Mouse (Mus musculus): Measurements from ENCODE around the gene Hmgcs2.

Gene Hmgcs2

DNA sequence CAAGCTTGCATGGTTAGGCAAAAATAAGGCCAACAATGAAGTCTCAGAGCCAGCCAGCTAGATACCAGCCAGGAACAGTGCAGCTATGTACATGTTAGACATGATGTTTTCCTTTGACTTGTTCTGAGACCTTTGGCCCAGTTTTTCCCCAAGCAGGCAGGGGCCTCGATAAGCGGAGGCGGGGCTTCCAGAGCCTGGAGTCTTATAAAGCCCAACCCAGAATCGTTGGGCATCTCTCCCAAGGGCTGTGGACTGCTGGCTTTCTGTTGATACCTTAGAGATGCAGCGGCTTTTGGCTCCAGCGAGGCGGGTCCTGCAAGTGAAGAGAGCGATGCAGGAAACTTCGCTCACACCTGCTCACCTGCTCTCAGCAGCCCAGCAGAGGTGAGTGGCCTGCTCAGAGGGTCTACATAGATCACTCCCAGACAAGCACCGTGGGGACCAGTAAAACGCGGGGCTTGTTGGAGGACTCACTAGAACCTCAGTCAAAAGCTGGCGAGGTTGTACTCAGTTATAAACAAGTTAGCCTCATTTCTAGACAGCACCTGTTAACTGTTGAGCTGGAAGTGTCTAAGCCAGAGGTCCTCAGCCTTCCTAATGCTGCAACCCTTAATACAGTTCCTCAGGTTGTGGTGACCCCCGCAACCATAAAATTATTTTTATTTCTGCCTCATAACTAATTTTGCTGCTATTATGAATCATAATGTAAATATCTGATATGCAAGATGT lies at the start of gene Hmgcs2:
Gene Hmgcs2, plus strand, starts transcription at position 232 of the 729 bp plus-strand sequence.
- DNase-seq (ENCODE audit: low read depth, low spot score) = no peak

DNA sequence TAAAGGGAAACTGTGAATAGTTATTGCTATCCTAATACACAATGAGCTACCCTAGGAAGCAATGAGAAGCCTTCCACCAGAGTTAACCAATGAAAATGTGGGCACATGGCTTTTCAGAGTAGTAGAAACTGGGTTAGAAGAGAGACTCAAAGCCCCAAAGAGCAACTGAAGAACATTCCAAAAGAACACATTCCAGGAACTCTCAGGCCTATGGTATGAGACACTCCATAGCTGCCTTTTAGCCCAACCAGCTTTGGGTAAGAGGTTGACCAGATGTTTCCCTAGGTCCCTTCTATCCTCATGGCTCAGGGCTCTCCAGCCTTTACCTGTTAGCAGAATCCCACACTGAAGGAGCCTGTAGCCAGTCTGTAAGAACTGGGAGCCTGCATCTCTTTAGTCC lies 46.7 kb upstream of the Hmgcs2 start:
- no peak for DNase-seq (ENCODE audit: low read depth, low spot score)

DNA sequence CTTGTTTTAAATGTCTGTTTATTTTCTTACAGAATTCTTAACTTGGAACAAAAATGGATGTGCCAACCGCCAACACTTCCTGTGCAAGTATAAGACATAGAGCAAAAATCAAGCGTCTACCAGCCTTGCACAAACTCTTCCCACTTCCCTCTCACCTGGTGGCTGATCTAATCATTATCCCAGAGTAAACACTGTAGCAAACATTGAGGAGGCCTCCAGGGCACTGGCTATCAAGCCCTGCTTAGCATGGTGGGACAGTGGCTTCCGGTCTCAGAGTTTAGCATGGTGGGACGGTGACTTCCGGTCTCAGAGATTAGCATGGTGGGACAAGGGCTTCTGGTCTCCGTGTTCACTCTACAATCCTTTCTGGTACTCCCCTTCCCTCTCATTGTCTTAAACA lies 44.0 kb upstream of the Hmgcs2 start:
- no peak for DNase-seq (ENCODE audit: low read depth, low spot score)

DNA sequence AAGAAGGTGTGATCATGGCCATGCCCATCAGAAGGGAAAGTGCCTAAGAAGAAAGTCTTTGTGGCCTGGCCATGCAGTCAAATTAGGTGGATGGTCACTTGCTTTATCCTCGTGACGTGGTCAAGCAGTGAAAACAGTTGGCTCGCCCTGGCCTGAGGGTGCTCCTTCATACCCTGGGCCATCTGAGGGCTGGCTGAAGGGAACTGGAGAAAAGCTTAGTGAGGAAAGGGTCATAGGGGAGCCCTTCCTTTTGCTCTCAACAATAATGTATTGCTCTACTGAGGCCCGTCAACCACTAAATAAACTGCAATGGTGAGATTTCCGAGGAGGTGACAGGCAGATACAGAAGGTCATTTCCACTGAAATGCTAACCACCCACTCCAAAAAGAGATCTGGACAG lies 43.0 kb upstream of the Hmgcs2 start:
- no peak for DNase-seq (ENCODE audit: low read depth, low spot score)

DNA sequence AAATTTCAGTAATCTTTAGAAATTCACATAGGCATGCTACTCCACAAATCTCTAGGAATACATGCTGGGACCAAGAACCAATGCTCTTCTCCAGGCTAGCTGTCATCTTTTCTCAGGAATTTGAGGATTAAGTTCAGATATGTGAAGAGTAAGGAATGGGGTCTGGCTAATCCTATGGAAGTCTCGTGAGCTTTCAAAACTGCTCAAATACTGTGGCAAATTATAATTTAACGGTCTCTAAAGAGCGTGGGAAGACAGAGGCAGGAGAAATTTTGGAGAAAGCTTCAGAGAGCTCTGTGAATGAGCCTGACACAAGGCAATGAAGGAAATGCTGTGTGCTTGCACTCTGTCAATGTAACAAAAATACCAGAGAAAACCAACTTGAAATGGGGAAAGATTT lies 42.1 kb upstream of the Hmgcs2 start:
- no peak for DNase-seq (ENCODE audit: low read depth, low spot score)

DNA sequence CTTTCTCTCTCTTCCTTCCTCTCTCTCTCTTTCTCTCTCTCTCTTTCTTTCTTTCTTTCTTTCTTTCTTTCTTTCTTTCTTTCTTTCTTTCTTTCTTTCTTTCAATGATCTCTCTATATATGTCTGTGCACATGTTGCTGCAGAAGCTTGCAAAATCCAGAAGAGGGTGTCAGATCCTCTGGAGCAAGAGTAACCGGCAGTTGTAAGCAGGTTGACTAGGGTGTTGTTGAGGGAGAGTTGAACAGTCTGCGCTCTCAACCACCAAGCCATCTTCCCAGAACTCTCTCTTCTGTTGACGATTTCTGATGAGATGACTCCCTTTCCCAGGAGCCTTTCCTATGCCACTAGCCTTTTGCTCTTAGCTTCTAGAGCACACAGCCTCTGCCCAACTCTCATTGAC lies 38.2 kb upstream of the Hmgcs2 start:
- no peak for DNase-seq (ENCODE audit: low read depth, low spot score)

DNA sequence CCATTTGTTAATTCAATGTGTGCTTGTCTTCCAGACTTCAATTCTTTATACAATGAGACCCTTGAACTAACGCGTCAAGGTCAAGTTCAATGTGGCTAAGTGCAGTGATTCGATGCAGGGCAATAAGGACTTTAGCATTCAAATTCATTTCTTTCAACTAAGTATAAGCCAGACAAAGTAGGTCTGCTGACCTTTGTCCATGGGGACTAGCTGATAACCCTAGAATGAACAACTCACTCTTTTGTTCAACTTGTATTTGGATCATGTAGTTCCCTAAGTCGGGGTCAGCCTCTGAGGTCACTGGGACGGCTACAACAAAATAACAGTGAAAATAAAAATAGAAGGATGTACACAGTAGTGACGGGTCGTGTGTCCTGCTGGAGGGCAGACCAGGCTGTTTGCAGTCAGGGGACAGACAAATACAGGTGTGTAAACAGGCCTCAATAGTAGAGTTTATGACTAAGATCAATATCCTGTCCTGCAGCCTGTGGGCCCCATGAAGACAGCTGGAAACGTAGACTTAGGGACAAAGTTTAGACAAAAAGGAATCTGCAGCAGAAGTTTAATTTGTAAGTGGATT lies 37.7 kb upstream of the Hmgcs2 start:
- DNase-seq (ENCODE audit: low read depth, low spot score) = no peak

DNA sequence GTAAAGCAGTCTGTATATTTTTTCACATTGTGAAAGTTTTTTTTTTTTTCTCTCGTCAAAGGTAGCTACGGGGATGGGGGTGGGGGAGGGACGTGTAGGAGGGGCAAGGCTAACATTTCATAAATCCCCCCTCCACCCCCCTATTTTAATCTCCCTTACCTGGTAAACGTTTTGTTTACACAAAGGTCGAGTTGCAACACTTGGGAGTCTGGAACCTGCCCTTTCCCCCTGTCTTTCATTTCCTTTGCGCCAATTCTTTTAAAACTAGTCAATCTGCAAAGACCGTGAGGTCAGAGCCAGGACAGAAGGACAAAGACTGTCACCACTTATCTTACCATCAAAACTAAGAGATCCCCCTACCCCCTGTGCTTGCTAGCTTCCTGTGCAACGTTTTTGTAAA lies 34.3 kb upstream of the Hmgcs2 start:
- no peak for DNase-seq (ENCODE audit: low read depth, low spot score)

DNA sequence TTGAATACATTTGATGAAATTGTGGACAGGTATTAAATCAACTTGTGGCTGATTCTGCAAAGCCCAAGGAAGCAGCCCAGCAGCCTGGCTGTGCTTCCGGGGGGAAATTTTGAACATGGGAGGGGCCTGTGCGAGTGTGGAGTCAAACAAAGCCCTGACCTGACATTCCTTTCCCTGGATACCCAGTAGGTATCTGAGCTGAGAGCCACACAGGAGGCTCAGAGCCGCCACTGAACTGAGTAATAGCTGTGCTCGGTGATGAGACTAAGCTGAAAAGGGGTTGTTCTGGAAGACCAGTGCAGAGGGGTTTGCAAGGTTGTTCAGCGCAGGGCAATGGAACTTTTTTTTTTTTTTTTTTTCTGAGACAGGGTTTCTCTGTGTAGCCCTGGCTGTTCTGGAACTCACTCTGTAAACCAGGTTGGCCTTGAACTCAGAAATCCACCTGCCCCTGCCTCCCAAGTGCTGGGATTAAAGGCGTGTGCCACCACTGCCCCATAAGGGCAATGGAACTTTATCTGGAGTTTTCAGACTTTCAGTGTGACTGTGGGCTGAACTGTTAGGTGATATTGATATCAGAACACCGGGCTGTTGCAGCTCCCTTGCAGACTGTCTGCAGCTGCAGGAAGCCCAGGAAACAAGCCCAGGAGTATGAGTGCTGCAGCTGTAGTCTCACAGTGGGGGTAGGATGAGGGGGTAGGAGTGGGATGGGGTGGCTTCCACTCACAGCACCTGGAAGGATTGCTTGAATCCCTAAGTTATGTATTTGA lies 33.1 kb upstream of the Hmgcs2 start:
- no peak for DNase-seq (ENCODE audit: low read depth, low spot score)

DNA sequence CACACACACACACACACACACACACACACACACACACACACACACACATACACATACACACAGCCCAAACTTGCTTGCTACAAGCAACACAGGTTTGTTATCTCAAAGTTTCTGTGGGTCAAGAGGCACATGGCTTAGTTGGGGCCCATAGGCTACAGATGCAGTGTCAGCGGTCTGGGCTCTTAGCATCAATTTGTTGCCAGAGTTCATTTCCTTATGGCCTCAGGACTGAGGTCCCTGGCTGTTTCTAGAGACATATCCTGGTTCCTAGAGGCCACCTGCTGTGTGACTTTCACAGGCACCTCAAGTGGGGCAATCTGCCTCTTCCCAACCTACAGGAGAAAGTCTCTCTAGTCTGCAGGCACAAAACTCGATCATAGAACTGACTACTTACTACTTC lies 30.9 kb upstream of the Hmgcs2 start:
- DNase-seq (ENCODE audit: low read depth, low spot score) = no peak

DNA sequence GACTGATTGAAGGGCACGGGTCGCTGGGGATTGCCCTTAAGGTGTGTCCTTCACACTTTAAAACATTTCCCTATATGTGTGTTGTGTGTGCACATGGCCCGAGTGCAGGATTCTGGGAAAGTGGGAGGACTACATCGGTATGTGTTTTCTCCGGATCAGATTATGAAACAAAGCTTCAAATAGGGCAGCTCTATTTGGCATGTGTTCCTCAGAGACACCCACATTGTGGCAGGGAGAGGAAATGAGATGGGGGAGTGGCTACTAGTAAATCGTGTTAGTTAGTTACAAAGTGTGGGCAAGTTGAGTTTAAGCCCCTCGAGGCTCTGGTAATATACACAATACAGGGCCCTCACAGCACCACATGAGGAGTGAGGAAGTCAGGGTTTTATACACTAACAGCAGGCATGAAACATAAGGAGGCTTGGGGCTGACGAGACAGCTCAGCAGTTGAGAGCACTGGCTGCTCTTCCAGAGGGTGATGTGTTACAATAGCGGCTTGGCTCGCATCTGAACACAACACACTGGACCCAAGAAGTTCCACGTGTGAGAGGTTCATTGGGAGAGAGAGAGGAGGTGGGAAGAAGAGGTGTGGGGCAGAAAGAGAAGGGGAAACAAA lies 30.3 kb upstream of the Hmgcs2 start:
- DNase-seq (ENCODE audit: low read depth, low spot score) = no peak

DNA sequence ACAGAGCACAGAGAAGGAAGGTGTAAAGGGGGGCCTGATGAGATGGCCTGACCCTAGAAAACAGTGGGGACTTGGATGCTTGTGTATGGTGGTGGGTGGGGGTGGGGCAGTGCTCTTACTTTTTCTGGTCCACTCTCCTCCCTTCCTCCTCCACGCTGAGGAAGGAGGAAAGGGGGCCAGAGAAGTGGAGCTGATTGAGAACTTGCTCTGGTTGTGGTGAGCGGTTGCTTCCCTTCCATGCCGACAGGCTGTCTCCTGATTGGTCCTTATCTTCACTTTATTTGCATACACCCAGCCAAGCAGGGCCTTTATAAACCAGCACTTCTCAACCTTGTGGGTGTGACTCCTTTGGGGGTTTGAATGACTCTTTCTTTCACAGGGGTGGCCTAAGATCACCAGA lies 26.2 kb upstream of the Hmgcs2 start:
- DNase-seq (ENCODE audit: low read depth, low spot score) = no peak

DNA sequence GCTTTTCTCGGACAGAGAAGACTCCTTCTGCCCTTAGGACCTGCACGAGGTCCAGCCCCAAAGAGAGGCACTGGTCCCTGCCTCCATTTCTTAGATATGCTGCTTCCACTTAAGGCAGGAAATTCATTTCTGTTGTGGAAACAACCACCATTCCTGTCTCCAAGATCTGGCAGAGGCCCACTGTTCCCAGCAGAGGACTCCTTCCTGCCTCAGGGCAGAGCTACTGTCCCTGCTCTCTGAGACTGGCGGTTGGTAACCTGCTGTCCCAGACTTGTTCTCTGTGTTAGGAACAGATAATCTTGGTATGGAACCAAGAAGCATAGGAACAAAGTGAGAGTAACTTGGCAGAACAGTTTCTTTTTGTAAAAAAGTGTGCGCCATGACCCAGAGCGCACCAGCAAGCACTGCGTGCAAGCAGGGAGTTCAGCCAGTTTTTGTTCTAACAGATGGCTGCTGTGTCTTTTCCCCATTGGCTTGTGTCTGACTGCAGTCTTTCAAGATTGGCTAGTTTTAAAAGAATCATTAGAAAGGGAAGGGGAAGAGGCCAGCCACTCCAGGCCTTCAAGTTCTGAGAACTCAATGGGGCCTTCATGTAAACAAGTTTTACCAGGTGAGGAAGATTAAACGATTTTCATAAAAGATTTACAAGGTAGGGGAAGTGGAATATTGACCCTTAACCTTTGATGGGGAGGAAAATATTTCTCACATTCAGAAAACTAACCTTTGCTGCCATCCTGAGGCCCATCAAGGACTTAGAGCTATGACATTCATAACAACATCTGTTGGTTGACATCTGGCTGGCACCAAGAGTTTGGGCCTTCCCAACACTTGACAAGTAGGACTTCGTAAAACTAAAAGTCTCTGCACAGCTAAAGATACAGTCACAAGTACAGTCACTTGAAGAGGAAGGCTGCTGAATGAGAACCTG lies 25.3 kb upstream of the Hmgcs2 start:
- DNase-seq (ENCODE audit: low read depth, low spot score) = no peak

DNA sequence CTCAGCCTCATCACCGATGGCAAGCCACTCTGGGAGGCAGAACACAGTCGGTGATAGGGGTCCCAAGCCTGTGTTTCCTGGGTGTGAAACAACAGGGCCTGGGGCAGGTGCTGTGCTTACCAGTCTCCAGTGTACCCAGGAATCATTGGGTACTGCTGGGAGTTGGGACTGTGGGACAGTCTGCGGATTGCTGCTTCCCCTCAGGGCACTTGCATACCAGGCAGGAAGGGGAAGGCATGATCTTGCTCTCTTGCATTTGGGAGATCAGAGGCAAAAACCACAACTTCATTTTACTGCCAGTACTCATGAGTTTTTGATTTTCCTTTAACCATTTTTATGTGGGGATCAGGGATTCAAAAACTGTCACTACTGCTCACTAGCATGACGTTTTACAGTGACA lies 21.5 kb upstream of the Hmgcs2 start:
- no peak for DNase-seq (ENCODE audit: low read depth, low spot score)

DNA sequence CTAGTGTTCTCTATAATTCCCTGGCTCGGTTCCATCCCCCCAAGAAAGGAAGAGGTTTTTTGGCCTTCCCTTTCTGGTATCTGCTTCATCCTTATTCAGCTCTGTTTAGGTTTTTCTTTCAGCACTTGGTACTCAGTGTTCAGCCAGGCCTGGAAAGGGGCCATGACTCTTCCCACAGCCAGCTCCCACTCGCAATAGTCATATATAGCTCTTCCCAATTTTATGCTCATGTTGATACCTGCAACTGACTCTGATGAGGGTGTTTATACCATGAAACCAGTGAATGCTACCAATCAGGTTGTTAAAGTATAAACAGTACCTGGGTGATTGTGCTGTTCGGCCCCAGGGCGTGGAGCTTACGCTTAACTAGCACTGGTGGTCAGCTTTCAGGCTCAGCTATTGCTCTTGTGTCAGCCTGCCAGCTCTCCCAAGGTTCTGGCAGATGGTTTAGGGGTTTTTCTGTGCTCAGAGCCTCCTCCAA lies 20.9 kb upstream of the Hmgcs2 start:
- DNase-seq (ENCODE audit: low read depth, low spot score) = no peak

DNA sequence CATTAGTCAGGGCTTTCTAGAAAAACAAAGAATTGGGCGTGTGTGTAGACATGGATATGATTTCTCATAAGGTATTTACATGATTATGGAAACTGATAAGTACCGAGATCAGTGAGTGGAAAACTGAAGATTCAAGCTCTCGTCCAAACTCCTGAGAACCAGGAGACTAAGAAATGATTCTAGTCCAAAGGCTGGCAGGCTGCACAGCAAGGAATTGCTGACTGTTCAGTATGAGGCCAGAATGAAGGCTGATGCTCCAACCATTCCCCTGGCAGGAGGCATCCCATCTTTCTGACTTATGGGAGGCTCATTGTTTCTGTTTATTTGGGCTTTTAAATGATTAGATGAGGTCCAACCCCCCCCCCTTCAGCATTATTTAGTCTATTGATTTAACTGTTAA lies 19.7 kb upstream of the Hmgcs2 start:
- DNase-seq (ENCODE audit: low read depth, low spot score) = no peak

DNA sequence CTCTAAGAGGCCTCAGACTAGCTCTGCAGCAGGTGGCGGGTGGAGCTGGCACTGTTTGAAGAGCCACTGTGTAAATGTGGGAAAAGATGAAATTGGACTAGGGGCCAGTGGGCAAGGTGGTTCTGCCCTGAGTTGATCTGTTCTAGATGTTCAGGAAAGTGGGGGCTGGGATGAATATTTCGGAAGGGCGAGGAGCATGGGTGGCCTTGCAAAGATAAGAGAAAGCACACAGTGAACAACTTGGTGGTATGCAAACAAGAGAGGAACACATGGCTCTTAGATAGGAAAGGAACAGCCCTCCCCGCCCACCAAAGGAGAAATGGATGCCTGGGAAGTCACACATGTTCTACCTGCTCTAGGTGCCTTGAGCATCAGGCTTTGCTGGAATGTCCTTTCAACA lies 18.8 kb upstream of the Hmgcs2 start:
- DNase-seq (ENCODE audit: low read depth, low spot score) = no peak

DNA sequence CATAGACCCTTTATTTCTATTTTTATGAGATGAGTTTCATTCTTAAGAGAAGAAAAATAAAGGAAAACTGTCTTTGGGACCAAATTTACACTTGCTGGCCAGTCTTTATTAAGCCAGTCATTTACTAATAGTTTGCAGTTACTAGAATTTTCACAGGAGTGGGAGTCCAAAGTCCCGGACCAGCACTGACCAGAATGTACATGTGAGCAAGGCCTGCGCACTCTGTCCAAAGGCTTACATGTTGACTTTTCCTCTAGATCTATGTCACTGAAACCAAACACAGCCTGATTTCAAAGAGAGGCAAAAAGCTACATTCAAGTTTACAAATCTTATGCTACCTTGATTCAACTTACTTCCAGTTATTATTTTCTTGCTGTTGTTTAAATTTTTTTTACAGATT lies 18.1 kb upstream of the Hmgcs2 start:
- no peak for DNase-seq (ENCODE audit: low read depth, low spot score)

DNA sequence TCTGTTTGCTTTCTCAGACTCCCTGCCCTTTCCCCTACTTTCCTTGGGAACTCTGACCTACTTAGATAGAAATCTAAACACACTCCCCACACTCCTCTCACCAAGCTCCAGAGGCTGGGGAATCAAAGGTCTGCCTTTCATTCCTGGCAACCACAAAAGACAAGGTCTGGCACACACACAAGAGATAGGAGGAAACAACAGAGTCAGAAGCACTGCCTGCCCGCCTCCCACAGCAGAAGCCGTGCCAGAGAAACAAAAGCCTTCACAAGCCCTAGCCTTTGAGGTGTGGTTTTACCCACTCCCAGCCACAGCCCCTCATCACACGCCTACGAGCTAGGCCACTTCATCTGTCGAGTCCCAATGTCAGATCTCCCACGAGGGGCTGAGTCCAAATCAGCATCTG lies 13.0 kb upstream of the Hmgcs2 start:
- no peak for DNase-seq (ENCODE audit: low read depth, low spot score)

DNA sequence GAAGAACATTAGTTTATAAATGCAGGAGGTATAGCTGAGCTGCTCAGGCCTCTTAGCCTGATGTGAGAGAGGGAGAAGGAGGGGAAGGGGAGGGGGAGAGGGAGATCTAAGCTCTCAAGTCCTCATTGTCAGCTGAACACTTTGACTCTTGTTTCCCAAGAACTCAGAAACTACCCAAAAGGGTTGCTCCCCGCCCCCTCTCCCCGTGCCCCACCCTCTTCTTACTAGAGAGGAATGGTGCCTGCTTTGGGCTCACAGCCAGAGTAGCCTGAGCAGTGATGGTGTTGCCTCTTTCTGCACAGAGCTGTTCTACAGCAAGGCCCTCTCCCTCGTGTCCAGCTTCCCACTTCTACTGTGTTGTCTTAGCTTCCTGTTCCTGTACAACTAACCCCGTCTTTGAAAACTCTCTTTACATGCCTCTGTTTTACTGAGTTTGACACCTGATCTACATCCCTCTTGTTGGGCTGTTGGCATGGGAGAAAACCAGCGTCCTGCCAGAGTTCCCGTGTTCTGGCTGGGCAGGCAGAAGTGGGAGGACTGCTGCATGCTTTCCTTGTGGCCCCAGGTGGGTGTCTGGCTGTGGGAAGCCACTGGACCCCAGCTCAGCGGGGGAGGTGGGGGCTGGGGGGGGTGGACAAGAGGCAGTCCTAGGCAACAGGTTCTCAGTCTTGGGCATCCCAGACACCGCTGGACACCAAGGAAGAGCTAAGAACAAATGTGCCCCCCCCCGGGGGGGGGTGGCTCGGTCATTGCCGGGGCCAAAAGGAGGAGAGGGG lies 6.4 kb upstream of the Hmgcs2 start:
- no peak for DNase-seq (ENCODE audit: low read depth, low spot score)

DNA sequence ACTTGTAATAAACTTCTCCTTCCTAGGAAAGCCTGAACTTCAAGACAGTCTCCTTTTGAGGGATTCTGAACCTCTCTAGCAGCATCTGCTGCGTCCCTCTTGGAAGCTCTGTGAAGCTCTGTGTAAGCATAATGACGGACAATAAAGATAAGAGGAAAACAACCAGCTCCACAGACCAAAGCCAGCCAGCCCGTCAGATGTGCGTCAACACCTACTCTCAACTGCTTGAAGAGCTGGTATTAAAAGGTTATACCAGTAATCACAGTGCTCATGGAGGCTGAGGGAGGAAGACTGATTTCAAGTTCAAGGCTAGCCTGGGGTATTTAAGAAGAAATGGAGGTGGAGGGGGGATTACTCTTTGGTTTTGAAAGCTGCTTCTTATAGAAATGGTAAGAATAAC lies 553 bp upstream of the Hmgcs2 start:
- DNase-seq (ENCODE audit: low read depth, low spot score) = no peak

All from brain, embryonic 18.5 days (tissue).